Mouse (Mus musculus) midbrain, embryonic 11.5 days (tissue): Measurements from ENCODE around the gene Larp1. TPM values are rescaled to one million over a fixed set of nuclear protein-coding genes. Genes with fewer than 3 reads are reported as not detected.
"Not testable (repeated sequence)": the region's sequence is repeated elsewhere in the genome, so short reads cannot be mapped to it uniquely, and the experiment has no call there.

Experiments used
- ATAC-seq: fragments of 200-750 bp; cut with Nextera tagmentation; 2 replicates; pipeline ENCODE4 v1.8.0; 2017; ENCODE audit warnings: moderate TSS enrichment, moderate library complexity; ENCODE audit not compliant: low FRiP score
- DNase-seq: peaks from one replicate; pipeline ENCODE4 v3.0.0; 2015; ENCODE audit warnings: low spot score; ENCODE audit errors: missing footprints
- H3K27ac ChIP-seq: fragments of 300-500 bp; sonication (generic); 2 replicates; pipeline ENCODE4 v1.5.1; 2014; ENCODE audit warnings: low read depth, low read length
- H3K27me3 ChIP-seq: fragments of 300-500 bp; sonication (generic); 2 replicates; pipeline ENCODE4 v1.6.1; 2014; ENCODE audit warnings: mild to moderate bottlenecking, low read length, moderate library complexity, mixed read lengths; ENCODE audit not compliant: control insufficient read depth, insufficient read depth
- H3K36me3 ChIP-seq: fragments of 300-500 bp; sonication (generic); 2 replicates; pipeline ENCODE4 v1.6.1; 2014; ENCODE audit warnings: mild to moderate bottlenecking, low read length, moderate library complexity, mixed read lengths; ENCODE audit not compliant: control insufficient read depth, insufficient read depth
- H3K4me1 ChIP-seq: fragments of 300-500 bp; sonication (generic); 2 replicates; pipeline ENCODE4 v1.6.1; 2014; ENCODE audit warnings: low read length; ENCODE audit not compliant: control insufficient read depth, insufficient read depth
- H3K4me2 ChIP-seq: fragments of 300-500 bp; sonication (generic); 2 replicates; pipeline ENCODE4 v1.6.1; 2014; ENCODE audit warnings: mild to moderate bottlenecking, moderate library complexity
- H3K4me3 ChIP-seq: fragments of 300-500 bp; sonication (generic); 2 replicates; pipeline ENCODE4 v1.5.1; 2014; ENCODE audit warnings: low read depth, low read length
- H3K9ac ChIP-seq: fragments of 300-500 bp; sonication (generic); 2 replicates; pipeline ENCODE4 v1.6.1; 2014; ENCODE audit warnings: low read length
- H3K9me3 ChIP-seq: fragments of 300-500 bp; sonication (generic); 2 replicates; pipeline ENCODE4 v1.6.1; 2016; ENCODE audit warnings: low read length; ENCODE audit not compliant: control insufficient read depth
- WGBS: fragments of 180-500 bp; shearing (Covaris S2); extraction: QIAGEN DNeasy Blood & Tissue Kit; methylation state at CpG from one replicate; pipeline ENCODE4 v1.1.7; 2014; 5-methylcytosine and 5-hydroxymethylcytosine counted together
- polyA plus RNA-seq: library from polyadenylated mRNA; unstranded; fragments of >200 nt; fragmentation: Nextera tagmentation; extraction: Ambion mirVana; gene quantifications from 2 replicates; pipeline ENCODE4 v1.2.1, GENCODE M21; 2014

The Larp1 gene
- polyA plus RNA-seq, 1 experiment from 2014 or later, result 14.0 TPM

DNA sequence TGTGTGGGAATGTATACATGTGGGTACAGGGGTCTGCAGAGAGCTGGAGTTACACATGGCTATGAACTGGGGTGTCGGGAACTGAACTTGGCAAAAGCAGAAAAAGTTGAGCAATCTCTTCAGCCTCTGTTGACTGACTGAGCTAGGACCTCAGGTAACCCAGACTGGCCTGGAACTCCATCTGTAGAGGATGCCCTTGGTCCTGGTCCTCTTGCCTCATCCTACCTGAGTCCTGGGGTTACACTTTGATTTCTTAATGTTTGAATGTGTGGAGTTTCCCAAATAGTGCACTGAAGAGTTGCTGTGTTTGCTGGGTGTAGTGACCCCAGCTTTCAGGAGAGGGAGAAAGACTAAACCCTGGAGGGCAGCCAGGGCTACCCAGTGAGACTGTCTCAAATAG, 86.7 kb downstream of the Larp1 start:
- Histone ChIP-seq H3K27ac (no peak overlapping the region), H3K9me3 (no peaks in the 10 kb centered on the region), H3K4me1 (peaks cover 3% of the 10 kb centered on the region; the same call in 1 of the 2 replicates), H3K4me3 (no peak overlapping the region), H3K27me3 (no peaks in the 10 kb centered on the region; the same call in none of the 2 replicates), H3K9ac (no peak overlapping the region), H3K36me3 (no peaks in the 10 kb centered on the region), H3K4me2 (no peak overlapping the region)
- DNase-seq (peak; percentile 14), ATAC-seq (no peak)
- 94% methylated on average over 1 of the region's 1 CpGs for WGBS

DNA sequence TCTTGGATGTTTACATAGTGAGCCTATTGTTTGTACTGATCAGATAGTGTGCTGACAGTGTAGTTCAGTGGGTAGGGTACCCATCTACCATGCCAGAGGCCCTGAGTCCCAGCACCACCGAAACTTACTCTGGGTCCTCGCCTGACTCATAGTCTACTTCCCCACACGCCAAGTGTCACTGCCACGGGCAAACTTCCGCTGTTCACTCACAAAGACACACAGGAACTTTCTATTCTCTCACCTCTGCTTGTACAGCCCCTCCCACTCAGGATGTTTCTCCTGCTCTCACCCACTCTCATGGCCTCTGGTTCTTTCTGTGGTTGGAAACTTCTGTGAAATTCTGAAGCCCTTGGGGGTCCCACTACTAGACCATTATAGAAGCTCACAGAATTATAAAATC, 87.3 kb downstream of the Larp1 start:
- H3K36me3 ChIP-seq, result no peaks in the 10 kb centered on the region
- no peak overlapping the region for H3K4me2 ChIP-seq
- peaks cover 3% of the 10 kb centered on the region; the same call in 1 of the 2 replicates for H3K4me1 ChIP-seq
- H3K9me3 ChIP-seq, result no peaks in the 10 kb centered on the region
- H3K4me3 ChIP-seq, result no peak overlapping the region
- 92% methylated on average over 5 of the region's 5 CpGs for WGBS
- no peaks in the 10 kb centered on the region; the same call in none of the 2 replicates for H3K27me3 ChIP-seq
- H3K27ac ChIP-seq, result no peak overlapping the region
- no peak overlapping the region for H3K9ac ChIP-seq
- ATAC-seq (no peak), DNase-seq (peak; percentile 78)

DNA sequence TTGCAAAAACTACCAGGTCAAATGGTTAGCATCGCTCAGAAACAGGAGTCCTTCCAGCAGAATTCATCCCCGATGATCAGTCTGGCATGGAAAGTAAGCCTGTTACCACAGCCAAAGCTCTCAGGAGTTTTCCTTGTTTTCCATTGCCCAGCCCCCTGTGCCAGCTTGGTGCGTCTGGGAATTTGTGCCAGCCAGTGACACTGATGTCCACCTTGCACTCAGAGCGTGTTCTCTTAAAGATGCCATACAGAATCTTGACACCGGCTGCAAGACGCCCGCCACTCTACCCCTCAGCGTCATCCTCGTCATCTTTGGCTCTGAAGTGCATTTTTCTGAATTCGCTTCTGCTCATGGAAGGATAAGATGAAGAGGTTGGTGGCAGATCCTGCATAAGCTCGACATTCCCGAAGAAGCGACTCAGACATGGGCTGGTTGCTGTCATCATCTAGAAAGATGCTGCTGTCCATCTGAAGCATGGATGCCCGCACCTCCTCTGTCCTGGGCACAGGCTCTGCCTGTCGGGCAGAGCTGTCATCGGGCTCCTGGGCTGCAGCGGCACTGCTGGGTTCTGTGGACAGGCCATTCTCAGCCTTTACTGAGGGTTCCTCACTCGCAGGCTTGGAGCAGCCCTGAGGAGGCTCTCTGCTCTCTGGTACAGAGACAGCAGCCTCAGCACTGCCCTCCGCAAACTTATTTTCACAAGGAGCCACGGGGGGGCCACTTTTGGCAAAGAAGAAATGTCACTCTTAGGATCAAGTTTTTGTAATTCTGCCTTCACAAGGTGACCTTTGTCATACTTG, 88.2 kb downstream of the Larp1 start:
- H3K27ac ChIP-seq, result no peak overlapping the region
- WGBS, result 58% methylated on average over 20 of the region's 20 CpGs
- DNase-seq (peak; percentile 79), ATAC-seq (no peak)
- no peak overlapping the region for H3K9ac ChIP-seq
- H3K4me2 ChIP-seq, result peak overlapping the region; percentile 57
- no peaks in the 10 kb centered on the region for H3K36me3 ChIP-seq
- H3K9me3 ChIP-seq, result no peaks in the 10 kb centered on the region
- no peaks in the 10 kb centered on the region; the same call in none of the 2 replicates for H3K27me3 ChIP-seq
- H3K4me3 ChIP-seq, result peak overlapping the region; percentile 37; the same call in 1 of the 2 replicates
- peaks cover 3% of the 10 kb centered on the region; the same call in 1 of the 2 replicates for H3K4me1 ChIP-seq

DNA sequence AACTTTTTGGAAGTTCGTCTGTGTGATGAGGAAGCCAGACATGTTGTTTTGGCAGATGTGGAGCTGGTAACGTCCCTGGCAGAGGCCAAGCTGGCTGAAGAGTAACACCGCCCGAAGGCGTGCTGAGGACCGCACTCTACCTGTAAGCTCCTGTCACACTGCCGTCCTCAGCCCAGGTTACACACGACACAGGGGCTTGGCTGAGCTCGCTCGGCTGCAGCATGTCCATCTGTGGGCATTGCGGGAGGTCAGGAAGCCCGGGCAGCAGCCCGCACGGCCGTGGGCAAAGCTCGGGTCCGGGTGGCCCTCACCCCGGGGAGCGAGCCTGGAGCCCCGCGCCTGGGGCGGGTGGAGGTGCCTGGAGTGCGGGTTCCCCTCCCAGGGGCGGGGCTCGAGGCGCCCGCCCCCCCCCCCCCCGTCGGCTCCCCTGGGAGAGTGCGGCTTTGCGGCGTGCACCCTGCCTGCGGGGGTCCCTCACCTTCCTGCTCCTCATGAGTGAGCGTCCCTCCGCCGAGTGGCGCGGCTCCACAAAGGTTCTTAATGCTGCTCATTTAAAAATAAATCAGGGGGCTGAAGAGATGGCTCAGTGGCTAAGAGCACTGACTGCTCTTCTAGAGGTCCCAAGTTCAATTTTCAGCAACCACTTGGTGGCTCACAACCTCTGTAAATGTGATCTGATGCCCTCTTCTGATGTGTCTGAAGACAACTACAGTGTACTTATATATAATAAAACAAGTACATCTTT, 88.9 kb downstream of the Larp1 start:
- Histone ChIP-seq H3K27ac (no peak overlapping the region), H3K9me3 (no peaks in the 10 kb centered on the region), H3K4me3 (peak overlapping the region; percentile 37), H3K4me2 (peak overlapping the region; percentile 57), H3K36me3 (no peaks in the 10 kb centered on the region), H3K27me3 (no peaks in the 10 kb centered on the region; the same call in none of the 2 replicates), H3K9ac (peak overlapping the region; percentile 44; the same call in 1 of the 2 replicates), H3K4me1 (peaks cover 3% of the 10 kb centered on the region; the same call in 1 of the 2 replicates)
- 2% methylated on average over 30 of the region's 38 CpGs for WGBS
- ATAC-seq (peak; percentile 33; the same call in 1 of the 2 replicates), DNase-seq (peak; percentile 89)

DNA sequence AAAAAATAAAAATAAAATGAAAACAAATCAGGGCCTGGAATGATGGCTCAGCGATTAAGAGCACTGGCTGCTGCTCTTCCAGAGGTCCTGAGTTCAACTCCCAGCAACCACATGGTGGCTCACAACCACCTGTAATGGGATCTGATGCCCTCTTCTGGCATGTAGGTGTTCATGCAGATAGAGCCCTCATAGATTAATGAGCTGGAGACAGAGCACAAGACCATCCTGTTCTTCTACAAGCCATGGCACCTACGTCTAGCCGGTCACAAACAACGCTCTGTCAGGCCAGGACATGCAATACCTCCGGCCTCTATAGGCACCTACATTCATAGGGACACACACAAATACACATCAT, 89.5 kb downstream of the Larp1 start:
- not testable (repeated sequence) for H3K4me1 ChIP-seq, ATAC-seq, H3K27me3 ChIP-seq, H3K4me2 ChIP-seq, H3K9me3 ChIP-seq, H3K36me3 ChIP-seq, H3K4me3 ChIP-seq, H3K27ac ChIP-seq, H3K9ac ChIP-seq
- DNase-seq, result peak; percentile 81
- 65% methylated on average over 5 of the region's 5 CpGs for WGBS

DNA sequence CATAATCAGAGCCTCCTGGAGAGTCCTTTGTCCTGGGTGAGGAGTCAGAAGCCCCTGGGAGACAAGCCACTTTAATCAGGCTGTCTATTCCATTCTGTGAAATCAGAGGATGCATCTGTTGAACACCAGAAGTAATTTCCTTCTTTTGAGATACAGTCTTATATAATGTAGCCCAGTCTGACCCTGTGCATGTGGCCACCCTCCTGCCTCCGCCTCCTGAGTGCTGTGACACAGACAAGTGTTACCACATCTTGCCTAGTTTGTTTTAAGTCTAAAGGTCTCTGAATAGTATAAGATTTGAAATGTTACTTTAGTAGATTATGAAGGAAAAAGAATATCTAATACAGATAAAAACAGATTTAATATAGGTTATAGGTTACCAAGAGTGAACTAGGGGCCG, 91.1 kb downstream of the Larp1 start:
- H3K27me3 ChIP-seq, result no peaks in the 10 kb centered on the region; the same call in none of the 2 replicates
- H3K9ac ChIP-seq, result no peak overlapping the region
- no peak overlapping the region for H3K4me2 ChIP-seq
- DNase-seq (peak; percentile 17), ATAC-seq (no peak)
- no peak overlapping the region for H3K27ac ChIP-seq
- H3K9me3 ChIP-seq, result no peaks in the 10 kb centered on the region
- peaks cover 9% of the 10 kb centered on the region for H3K4me1 ChIP-seq
- H3K4me3 ChIP-seq, result no peak overlapping the region
- WGBS, result 84% methylated on average over 2 of the region's 2 CpGs
- no peaks in the 10 kb centered on the region for H3K36me3 ChIP-seq

DNA sequence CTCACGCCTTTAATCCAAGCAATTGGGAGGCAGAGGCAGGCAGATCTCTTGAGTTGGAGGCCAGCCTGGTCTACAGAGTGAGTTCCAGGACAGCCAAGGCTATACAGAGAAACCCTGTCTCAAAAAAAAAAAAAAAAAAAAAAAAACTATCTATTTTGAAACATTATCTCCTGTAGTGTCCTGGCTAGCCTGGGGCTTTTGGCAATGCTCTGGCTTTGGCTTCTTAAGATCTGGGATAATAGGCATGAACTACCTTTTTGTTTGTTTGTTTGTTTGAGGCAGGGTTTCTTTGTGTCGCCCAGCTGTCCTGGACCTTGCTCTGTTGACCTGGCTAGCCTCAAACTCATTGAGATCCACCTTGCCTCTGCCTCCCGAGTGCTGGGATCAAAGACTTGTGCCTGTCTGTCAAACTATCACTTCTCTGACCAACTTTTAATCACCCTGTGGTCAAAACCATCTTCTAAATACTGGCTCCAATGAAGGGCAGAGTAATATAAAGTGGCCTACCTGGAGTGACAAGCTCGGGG, 92.4 kb downstream of the Larp1 start:
- 91% methylated on average over 4 of the region's 4 CpGs for WGBS
- H3K9ac ChIP-seq, result no peak overlapping the region
- ATAC-seq, result no peak

DNA sequence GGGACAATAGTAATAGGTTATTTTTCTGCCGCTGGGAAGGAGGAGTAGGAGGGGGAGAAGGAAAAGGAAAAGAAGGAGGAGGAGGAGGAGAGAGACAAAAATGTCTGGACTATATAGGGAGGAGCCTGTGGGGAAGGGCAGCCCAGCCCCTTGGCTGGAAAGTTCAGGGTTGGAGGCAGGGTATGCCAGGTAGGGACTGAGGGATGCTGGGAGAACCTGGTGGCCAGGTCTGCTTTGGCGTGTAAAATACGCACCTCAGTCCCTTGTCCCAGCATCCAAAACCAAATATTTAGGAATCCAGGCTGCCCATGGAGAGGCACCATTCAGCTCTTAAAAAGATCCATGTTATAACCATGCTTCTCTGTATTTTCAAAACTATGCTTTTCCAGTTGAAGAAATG, 93.3 kb downstream of the Larp1 start:
- WGBS, result 86% methylated on average over 3 of the region's 3 CpGs
- no peak overlapping the region for H3K27ac ChIP-seq
- H3K9ac ChIP-seq, result no peak overlapping the region
- peaks cover 10% of the 10 kb centered on the region for H3K4me1 ChIP-seq
- H3K27me3 ChIP-seq, result no peaks in the 10 kb centered on the region; the same call in 1 of the 2 replicates
- H3K4me3 ChIP-seq, result no peak overlapping the region
- H3K4me2 ChIP-seq, result no peak overlapping the region
- DNase-seq, result no peak
- no peaks in the 10 kb centered on the region for H3K36me3 ChIP-seq
- no peak for ATAC-seq
- H3K9me3 ChIP-seq, result no peaks in the 10 kb centered on the region

More for the DNA sequence above, 92.4 kb downstream of the Larp1 start:
- peaks cover 10% of the 10 kb centered on the region for H3K4me1 ChIP-seq
- H3K27ac ChIP-seq, result no peak overlapping the region
- H3K27me3 ChIP-seq, result no peaks in the 10 kb centered on the region; the same call in 1 of the 2 replicates
- DNase-seq, result peak; percentile 70
- no peaks in the 10 kb centered on the region for H3K36me3 ChIP-seq
- H3K4me3 ChIP-seq, result no peak overlapping the region
- no peaks in the 10 kb centered on the region for H3K9me3 ChIP-seq
- H3K4me2 ChIP-seq, result no peak overlapping the region
